In the genomic region with DNA sequence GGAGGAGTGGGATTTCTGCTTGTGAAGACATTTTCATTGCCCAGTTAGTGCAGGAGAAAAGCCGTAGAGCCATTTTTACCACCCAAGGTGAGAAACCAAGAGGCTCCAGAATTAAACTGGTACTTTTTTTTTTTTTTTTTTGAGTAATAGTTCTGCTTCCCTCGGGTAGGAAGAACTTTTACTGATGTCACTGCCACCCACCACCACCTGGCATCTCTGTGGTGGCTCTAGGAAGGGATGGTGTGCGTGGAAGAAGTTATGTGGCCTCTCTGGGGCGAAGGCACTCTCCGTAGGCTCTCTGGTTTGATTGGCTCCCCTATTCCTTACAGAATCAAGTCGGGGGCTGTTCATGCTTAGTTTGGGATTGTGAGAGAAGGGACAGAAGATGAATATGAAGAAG, we compare ENCODE assay signal across 29 mouse cellular contexts. TPM values are rescaled to one million over a fixed set of nuclear protein-coding genes. Genes with fewer than 3 reads are reported as not detected.
DNase-seq lines count a peak whose midpoint lies in the region; ATAC-seq lines count a peak whose summit lies in the region.
"Had no signal": no experiment of that assay in that cellular context is flagged by ENCODE, and none has a peak within 500 bp of the region (broad histone marks: within the 10 kb centered on the region; RNA-seq: fewer than 3 reads in every experiment).

No protein-coding gene starts in this region.

- H3K27ac ChIP-seq in neural tube, embryonic 15.5 days (replicated peaks), result no peak overlapping the region
- H3K27ac ChIP-seq: embryonic facial prominence, embryonic 13.5 days; embryonic facial prominence, embryonic 15.5 days; forebrain, embryonic 10.5 days; forebrain, embryonic 12.5 days had no signal

- no peaks in the 10 kb centered on the region for H3K36me3 ChIP-seq in neural tube, embryonic 15.5 days
- H3K36me3 ChIP-seq: embryonic facial prominence, embryonic 13.5 days; embryonic facial prominence, embryonic 15.5 days; forebrain, embryonic 10.5 days; forebrain, embryonic 12.5 days; G1E had no signal

- H3K9me3 ChIP-seq in neural tube, embryonic 15.5 days (replicated peaks), result no peaks in the 10 kb centered on the region
- H3K9me3 ChIP-seq: embryonic facial prominence, embryonic 13.5 days; embryonic facial prominence, embryonic 15.5 days; forebrain, embryonic 10.5 days; forebrain, embryonic 12.5 days; G1E had no signal

- intact Hi-C loops in left cerebral cortex, postnatal 36 days (cut with DNase I), result no loop called here

- no peak overlapping the region for H3K4me3 ChIP-seq in neural tube, embryonic 15.5 days (replicated peaks)
- H3K4me3 ChIP-seq: embryonic facial prominence, embryonic 13.5 days; embryonic facial prominence, embryonic 15.5 days; erythroblast, embryonic 14.5 days; forebrain, embryonic 10.5 days; forebrain, embryonic 12.5 days had no signal

- H3K27me3 ChIP-seq in neural tube, embryonic 15.5 days (replicated peaks), result no peaks in the 10 kb centered on the region
- H3K27me3 ChIP-seq: CH12.LX; embryonic facial prominence, embryonic 13.5 days; embryonic facial prominence, embryonic 15.5 days; forebrain, embryonic 12.5 days; Patski had no signal

- 74% methylated on average over 6 of the region's 6 CpGs for WGBS in neural tube, embryonic 15.5 days

- no peaks in the 10 kb centered on the region for H3K4me1 ChIP-seq in neural tube, embryonic 15.5 days

- H3K4me2 ChIP-seq in neural tube, embryonic 15.5 days, result no peak overlapping the region
- H3K4me2 ChIP-seq: embryonic facial prominence, embryonic 13.5 days; embryonic facial prominence, embryonic 15.5 days; forebrain, embryonic 12.5 days had no signal

- H3K9ac ChIP-seq in neural tube, embryonic 15.5 days (replicated peaks), result no peak overlapping the region
- H3K9ac ChIP-seq: embryonic facial prominence, embryonic 13.5 days; embryonic facial prominence, embryonic 15.5 days; forebrain, embryonic 12.5 days had no signal

- DNase-seq in frontal cortex, postnatal 10 days (ENCODE audit: low spot score in 2 of 2), result no peak
- peak; percentile 43 to 54 for DNase-seq in left cerebral cortex, postnatal 36 days (ENCODE audit: low spot score in 2 of 2)
- DNase-seq in left cerebral cortex, adult 11 months (ENCODE audit: low spot score), result no peak
- peak; percentile 44 for DNase-seq in right cerebral cortex, postnatal 25 days
- DNase-seq in right cerebral cortex, postnatal 10 days (ENCODE audit: low spot score in 2 of 2), result no peak
- DNase-seq: adrenal gland, adult 8-10 months; adrenal gland, postnatal 14 days; adrenal gland, postnatal 36 days; B cell, adult 2 months; cerebellum, adult 11 months; cerebellum, adult 18-20 months; cerebellum, adult 8-10 months; cerebellum, adult 9-11 months; cerebellum, postnatal 14 days; cerebellum, postnatal 36 days; embryo, embryonic 11 days had no signal

- peak; percentile 79; the same call in 1 of the 2 replicates for ATAC-seq in frontal cortex, adult (ENCODE audit: low TSS enrichment)
- no peak for ATAC-seq in neural tube, embryonic 15.5 days (ENCODE audit: low FRiP score)
- ATAC-seq: activated CD4-positive, CD25-positive, alpha-beta regulatory T cell, adult 4 months; CD4-positive, CD25-positive, alpha-beta regulatory T cell, adult 4 months; forebrain, embryonic 14.5 days; Patski had no signal

RNA-seq across cellular contexts. Expression of a gene that starts 17.3 kb away (rescaled TPM):
- 10 to 100 TPM; 37.5 to 42.7 TPM for total RNA-seq in left cerebral cortex, postnatal 36 days (2021)
- polyA plus RNA-seq in neural tube, embryonic 15.5 days (2015; fragmentation: Nextera tagmentation; extraction: Ambion mirVana), result 9.3 and 13.3 TPM in 2 replicates

Comparison
In these comparisons a context has a peak if more than half of its experiments do, and no peak if none do; other contexts are left out.
1. DNase-seq: peak in left cerebral cortex, postnatal 36 days (2 of 2) and right cerebral cortex, postnatal 25 days (single experiment); none in frontal cortex, postnatal 10 days (0 of 2), left cerebral cortex, adult 11 months (single experiment) and right cerebral cortex, postnatal 10 days (0 of 2).